Mouse (Mus musculus) urinary bladder, adult 2 months (tissue): Measurements from ENCODE around the gene Smpd2. TPM values are rescaled to one million over a fixed set of nuclear protein-coding genes. Genes with fewer than 3 reads are reported as not detected.
A peak's percentile ranks its signal among the peaks of the same experiment; 100 is the strongest.

Experiments
- DNase-seq: peaks from one replicate; pipeline ENCODE4 v3.0.0; 2022; ENCODE audit warnings: low spot score
- polyA plus RNA-seq: library from polyadenylated mRNA; depleted of rRNA; stranded (reverse); fragments of >200 nt; gene quantifications from 2 replicates; pipeline ENCODE4 v1.2.3, GENCODE M21; 2012

Smpd2 gene
- polyA plus RNA-seq, 1 experiment = 169 TPM

DNA sequence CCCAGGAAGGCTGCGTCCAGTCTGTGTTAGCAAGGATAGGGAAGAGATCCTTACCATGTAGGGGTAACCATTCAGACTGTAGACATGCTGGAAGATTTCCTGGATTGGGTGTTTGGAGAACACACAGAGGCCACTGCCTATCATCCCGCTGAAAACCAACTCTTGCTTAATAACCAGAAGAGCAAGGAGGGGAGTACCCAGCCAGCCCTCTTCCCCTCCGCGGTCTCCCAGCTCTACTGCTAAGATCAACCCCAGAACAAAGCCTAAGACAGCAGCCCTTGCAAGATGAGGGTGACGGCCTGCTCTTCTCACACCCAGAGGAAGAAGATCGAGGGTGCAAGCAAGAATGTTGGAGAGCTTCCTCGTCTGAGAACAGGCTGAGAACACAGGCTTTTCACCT is 1.3 kb downstream of the Smpd2 start:
- DNase-seq = no peak

DNA sequence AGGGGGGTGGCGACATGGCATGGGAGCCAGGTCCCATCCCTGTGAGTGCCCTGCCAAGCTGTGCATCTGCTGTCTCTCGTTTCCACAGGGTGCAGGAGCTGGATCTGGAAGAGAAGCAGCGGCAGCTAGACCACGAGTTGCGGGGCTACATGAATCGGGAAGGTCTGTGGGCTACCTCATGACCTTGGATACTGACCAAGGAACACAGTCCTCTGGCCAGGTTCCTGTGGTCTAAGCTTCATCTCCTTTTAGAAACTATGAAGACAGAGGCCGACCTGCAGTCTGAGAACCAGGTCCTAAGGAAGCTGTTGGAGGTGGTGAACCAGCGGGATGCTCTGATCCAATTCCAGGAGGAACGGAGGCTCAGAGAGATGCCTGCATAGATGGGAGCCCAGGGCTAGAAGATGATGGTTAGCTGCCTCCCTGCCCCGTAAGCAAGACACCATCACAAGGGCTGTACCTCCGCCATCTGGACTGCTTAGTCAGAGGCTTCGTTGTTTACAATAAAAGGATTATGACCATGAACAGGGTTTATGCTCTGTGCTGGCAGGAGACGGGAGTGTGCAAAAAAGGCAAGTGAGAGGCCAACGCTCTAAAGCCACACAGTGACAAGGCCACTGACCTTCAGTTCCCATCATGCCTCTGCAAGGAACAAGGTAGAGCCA is 3.5 kb downstream of the Smpd2 start:
- no peak for DNase-seq

DNA sequence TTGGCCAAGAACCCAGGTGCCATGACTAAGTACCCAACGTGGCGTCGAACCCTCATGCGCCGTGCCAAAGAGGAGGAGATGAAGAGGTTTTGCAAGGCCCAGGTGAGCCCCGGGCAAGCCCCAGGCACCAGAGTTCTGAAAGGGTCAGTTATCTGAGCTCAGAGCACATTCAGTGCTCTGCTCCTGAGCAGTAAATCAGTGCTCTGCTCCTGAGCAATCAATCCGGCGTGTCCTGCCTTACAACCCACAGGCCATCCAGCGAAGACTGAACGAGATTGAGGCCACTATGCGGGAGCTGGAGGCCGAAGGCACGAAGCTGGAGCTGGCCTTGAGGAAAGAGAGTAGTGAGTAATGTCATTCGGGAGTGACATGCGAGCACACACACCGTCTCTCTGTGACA is 4.4 kb downstream of the Smpd2 start:
- no peak for DNase-seq

DNA sequence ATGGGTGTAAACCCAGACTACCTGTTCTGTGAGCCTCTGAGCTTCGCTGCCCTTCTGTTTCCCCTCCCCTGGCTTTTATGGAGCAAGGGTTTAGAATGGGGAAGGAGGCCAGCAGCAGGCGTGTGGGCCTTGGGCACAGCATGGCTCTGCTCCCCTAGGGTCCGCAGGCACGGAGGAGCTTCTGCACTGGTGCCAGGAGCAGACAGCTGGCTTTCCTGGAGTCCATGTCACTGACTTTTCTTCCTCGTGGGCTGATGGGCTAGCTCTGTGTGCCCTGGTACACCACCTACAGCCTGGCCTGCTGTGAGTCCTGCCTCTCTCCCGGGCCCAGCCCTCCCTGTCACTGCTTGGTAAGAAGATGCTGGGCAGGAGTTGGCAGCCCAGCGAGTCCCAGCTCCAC is 7.7 kb downstream of the Smpd2 start:
- DNase-seq = no peak

DNA sequence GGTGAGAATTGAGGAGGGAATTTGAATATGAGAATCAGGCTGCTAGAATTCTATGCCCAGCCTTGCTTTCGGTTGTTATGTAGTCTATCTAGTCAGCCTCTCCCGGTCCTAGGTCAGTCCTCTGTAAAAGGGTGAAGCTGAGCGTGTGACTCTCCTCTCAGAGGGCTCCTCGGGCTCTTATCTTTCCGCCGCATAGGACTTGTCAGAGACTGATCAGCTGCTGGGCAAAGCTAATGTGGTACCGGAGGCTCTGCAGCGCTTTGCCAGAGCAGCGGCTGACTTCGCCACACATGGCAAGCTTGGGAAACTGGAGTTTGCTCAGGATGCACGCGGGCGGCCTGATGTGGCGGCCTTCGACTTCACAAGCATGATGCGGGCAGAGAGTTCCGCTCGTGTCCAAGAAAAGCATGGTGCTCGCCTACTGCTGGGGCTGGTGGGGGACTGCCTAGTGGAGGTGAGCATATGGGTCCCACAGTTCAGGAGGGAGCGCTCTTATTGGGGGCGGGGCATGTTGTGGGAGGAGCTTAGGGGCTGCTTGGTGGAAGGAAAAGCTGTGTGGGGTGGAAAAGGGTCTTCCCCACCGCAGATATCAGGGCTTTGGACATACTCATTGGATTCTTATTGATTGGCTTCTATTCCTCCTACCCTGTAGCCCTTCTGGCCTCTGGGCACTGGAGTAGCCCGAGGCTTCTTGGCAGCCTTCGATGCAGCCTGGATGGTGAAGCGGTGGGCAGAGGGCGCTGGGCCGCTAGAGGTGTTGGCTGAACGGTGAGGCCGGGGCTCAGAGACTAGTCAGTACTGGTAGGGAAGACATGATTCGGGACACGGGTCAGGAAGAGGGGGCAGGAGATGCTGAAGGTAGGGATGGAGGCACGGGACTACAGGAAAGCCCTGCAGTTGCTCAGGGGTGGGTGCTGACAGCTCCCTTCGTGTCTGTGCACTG is 9.0 kb downstream of the Smpd2 start:
- DNase-seq = no peak

DNA sequence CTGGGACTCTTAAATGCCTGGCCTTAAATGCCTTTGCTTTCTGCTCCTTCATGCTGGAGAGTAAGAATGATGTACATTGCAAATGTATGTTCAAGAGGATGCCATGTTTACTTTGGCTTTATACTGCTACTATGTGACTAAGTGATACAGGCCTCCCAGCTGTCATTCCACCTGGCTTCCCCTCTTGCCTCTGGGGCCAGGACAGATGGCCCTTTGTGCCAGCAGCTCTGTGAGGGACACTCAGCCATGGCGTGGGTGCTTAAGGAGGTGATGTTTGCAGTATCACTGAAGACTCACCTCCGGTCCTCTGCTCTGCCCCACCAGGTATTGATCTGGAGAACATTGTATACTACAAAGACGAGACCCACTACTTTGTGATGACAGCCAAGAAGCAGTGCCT is 10.2 kb downstream of the Smpd2 start:
- DNase-seq = no peak

DNA sequence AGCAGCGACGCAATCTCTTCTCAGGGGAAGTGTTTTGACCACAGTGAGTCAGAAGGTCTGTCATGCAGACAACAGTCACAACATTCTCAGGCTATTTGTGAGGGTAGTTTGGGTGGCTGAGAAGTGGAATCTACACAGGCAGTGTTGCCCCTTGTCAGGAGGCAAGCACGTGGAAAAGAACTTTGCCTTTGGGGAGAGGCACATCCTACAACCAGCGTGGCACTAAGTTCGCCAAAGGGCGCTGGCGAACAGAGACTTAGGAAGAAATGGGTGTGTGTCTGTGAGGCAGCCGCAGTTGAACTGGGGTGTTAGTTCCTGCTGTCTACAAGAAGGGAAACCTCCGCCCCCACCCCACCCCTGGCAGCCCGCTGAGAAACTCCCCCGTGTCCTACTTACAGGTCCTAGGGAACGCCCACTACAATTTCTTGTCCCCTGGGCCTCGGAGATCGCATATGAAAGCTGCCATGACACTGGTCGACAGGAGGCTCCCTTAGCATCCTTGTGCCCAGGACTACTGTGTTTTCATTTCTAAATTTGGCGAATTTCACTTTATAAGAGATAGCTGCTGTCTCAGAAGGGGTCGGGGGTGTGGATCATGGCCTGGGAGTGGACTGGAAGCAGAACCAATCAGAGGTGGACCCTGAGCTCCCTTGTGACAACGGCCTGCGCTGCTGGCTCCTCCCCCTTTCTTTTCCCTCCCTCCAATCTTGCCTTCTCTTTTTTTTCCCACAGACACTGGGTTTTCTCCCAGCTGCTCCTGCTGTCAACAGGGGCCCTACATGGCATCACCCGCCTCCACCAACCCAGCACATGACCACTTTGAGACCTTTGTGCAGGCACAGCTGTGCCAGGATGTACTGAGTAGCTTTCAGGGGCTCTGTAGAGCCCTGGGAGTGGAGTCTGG is 12.6 kb downstream of the Smpd2 start:
- DNase-seq = peak; percentile 35

DNA sequence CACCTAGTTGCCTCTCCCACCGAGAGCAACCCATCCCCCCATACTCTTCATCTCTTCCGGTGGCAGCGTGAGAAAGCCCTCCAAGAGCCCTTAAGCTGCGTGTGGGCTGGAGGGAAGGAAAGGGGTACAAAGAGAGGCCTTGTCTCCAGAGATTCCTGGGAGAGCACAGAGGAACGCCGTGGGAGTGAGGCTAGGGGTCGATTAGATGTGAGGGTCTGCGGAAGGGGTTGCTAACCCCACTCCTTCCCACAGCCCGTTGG is 13.2 kb downstream of the Smpd2 start:
- DNase-seq = no peak

DNA sequence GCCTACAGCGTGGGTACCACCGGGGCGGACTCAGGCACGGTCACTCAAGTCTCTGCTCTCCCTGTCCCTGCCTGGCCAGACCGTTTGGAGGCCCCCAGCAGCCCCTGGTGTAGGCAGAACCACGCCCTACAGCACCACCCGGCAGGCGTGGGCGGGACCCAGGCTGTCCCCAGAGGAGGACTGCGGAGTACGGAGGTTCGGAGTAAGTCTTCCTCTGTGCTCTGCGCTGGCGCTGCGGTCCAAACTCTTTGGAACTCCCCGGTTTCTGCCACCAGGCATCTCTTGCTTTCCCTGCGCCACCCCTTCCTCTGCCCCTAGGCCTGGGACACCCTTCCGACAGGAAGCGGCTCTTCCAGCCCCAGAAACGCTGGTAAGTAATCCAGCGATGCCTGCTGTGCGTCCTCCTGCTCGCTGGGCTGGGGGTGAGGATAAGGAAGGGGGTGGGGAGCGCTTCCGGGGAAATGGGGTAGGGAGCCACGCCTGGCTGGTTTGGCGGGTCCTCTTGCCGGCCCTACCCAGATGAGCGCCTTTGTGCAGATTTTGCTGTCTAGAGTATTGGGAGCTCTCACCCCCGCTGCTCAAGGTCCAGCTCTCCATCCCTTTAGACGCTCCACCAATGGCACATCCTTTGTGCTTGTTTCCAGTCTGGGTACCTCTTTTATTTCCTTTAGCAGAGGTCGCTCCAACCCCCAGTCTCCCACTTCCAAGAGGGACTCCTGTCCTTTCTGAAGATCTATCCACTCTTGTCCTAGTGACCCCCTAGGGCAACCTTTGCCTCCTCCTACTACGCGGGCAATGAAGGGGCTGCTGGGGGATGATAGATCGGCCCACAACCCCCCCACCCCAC is 13.8 kb downstream of the Smpd2 start, which contains the start of gene Mical1:
TSS of gene Mical1 (plus strand) at position 144 of the 847 bp plus-strand sequence.
- peak; percentile 48 for DNase-seq

DNA sequence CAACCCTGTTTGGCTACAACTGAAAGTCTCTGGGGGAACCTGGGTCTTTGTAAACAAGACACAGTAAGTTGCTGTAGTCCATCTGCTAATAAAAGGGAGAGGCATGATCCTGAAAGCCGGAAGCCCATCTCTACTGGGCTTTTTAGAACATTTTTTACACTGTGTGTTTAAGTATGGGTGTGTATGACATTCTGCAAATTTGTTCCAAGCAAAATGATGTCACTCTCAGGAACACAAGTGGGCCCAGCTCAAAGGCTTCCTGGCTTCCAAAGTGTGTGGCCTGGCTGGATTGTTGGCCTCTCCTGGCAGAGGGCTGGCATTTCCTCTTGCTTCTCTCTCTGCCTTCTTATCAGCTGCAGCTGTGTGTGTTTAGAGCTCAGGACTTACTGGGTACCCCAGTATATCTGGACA is 15.2 kb downstream of the Smpd2 start:
- no peak for DNase-seq

DNA sequence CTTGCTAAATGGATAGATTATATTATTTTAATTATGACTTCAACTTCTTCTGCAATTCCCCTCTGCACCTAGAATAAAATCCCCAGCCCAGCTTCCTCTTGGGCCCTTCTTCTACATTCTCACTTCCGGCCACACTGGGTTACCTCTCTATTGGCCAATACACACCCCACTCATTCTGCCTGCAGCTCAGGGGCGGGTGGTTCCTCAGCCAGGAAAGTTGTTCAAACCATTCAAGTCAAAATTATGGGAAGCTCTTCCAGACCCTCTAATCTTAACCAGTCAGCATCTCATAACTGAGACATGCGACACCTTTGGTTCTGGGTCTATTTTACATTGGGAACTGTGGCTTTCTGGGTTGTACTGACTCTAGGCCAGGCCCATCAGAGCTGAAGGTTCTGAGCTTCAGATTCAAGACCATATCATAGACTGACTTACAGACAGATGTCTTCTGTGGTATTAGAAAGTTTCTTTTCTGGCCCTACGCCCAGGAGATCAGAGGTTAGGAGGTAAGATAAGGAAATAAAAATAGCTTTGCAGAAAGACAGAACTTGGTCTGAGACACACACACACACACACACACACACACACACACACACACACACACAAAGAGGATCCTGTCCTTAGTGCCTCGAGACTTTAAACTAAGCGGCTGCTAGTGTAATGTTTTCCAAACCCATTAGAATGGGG is 16.2 kb downstream of the Smpd2 start:
- DNase-seq = no peak

DNA sequence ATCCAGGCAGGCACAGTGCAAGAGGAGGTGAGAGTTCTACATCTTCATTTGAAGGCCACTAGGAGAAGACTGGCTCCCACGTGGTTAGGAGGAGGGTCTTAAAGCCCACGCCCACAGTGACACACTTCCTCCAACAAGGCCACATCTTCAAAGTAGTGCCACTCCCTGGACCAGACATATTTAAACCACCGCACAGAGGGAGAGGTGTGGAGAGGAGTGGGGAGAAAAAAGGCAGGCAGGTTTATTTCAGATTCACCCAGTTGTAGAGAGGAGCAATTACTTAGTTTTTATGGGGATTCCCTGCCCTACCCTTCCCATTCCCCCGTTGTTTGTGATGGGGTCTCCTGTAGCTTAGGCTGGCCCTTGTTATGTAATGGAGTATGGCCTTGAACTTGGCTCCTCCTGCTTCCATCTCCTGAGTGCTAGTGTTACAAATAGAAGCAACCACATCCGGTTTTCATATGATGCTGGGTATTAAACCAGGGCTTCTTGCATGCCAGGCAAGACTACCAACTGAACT is 17.1 kb downstream of the Smpd2 start:
- DNase-seq = no peak

DNA sequence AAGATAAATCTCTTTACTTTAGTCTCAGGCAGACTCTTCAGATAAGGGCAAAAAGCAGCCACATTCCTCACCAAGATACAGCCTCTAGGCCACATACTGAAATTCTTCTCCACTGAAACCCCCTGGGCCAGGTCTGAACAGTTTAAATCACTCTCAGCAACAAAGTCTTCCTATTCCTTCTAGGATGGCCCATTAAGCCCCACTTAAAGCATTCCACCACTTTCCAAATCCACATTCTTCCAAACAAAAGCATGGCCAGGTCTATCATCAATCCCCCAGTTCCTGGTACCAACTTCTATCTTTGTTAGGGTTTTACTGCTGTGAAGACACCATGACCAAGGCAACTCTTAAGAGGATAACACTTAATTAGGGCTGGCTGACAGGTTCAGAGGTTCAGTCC is 17.6 kb downstream of the Smpd2 start:
- no peak for DNase-seq

DNA sequence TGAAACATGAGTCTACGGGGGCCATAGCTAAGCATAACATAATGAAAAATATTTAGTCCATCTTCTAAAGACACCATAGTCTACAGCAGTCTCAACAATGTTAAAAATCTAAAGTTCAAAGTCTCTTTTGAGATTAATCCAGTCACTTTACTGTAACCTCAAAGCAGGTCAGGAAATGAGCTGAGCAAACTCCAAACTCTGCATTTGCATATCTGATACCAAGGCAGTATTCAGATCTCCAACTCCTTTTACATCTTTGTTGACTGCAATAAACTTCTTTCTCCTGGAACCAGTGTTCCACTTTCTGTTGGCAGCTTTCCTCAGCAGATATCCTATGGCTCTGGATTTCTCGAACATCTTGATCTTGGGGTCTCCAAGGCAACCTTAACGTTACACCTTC is 19.5 kb downstream of the Smpd2 start:
- DNase-seq = no peak

DNA sequence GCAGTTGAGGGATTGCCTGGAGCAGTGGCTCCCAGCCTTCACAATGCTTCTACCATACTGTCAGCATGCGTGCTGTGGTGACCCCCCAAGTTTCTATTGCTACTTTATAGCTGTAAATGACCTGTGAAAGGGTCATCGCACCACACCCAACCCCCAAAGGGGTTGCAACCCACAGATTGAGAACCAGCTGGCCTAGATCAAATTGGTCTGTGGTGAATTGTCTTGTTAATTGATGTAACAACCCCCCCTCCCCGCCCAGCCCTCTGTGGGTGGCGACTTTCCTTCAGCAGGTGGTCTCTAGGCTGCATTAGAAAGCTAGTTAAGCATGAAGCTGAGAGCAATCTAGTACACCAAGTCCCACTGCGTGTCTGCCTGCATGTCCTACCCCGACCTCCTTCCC is 22.8 kb downstream of the Smpd2 start:
- no peak for DNase-seq

DNA sequence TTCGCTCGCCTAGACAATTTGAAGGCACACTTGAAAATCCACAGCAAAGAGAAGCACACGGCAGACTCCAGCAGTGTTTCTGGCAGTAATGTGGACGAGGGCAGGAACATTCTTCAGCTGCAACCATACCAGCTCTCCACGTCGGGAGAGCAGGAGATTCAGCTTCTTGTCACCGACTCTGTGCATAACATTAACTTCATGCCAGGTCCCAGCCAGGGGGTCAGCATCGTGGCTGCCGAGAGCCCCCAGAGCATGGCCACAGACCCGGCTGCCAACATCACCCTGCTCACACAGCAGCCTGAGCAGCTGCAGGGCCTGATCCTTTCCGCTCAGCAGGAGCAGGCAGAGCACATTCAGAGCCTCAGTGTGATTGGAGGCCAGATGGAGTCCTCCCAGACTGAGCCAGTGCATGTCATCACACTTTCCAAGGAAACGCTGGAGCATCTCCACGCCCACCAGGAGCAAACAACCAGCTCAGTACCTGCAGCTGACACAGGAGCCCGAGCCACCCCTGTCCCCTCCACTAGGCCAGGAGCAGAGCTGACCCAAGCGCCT is 25.7 kb downstream of the Smpd2 start:
- DNase-seq = no peak

DNA sequence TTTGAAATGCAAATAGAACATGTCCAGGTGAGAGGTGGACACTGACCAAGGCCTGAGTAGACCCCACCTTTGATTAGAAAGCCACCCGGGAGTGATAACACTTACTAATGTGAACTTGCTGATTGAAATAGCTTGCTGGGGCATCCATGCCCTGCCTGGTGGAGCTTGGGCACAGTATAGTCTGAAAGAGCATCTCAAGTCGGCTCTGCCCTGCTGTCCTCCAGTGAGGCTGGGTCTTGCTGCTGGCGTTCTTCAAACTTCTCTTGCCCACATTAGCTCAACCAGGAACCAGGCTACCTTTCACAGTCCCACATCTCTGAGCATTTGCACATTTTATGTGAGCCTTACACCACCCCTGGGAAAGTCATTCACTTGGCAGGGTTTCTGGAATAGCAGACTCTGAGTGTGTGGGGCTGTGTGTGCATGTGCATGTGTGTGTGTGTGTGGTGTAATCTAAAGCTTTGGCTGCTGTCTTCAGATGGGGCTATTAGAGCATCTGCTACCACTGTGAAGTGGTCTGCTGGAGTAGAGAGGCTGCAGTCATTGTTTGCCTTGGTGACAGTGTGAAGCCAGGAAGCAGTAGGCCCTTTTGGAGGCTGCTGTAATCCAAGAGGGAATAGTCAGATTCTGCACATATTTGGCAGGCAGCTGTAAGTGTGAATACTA is 29.0 kb downstream of the Smpd2 start:
- no peak for DNase-seq

DNA sequence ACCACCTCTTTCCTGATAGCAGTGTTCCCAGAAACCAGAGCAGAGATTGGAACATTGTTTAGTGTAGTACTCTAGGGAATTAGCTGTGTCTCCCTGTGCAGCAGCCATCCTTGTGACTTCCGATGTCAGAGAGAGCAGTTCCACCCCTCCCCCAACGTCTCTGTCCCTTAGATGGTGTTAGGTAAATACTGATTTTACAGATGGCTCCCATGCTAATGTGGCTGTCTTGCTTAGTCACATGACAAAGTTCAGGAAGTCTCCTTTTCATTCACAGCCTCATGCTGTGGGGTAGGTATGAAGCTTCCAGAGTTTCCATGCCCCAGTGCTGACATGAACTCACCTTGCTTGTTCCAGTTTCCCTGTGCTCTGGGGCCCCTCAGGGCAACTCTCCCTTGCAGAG is 29.7 kb downstream of the Smpd2 start:
- DNase-seq = no peak

DNA sequence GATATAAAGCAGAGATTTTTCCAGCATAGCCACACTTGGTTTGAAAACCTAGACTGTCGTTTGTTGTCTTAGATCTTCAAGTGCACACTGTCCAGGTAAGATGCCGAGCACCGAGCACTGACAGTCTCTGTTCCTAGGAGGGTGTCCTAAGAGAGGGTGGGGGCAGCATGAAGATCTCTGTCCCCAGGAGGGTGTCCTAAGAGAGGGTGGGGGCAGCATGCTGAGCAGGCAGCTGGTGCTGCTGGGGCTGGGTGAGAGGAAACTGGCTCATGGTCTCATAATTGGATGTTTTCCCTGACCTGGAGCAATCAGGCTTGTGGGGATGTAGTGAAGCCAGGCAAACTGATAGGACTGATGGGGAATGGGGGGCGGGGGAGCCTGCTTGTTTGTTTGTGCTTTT is 30.2 kb downstream of the Smpd2 start:
- DNase-seq = no peak

DNA sequence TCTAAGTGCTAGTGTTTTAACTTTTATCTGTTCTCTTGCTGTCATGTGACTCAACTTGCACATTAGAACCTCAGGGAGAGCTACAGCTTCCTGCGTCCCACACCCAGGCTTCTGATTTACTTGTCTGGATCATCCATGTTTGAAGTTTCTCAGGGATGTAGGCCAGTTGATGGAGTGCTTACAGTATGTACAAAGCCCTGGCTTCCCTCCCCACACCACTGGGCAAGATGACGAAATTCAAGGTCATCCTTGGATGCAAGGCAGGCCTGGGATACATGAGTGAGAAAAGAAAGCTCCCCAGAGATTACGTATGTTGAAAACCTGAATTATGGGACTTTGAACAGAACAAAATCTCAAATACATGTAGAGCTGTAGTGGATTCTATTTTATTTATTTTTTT is 37.4 kb downstream of the Smpd2 start:
- DNase-seq = no peak
